22 mouse cellular contexts compared by ENCODE assay signal in the genomic region with DNA sequence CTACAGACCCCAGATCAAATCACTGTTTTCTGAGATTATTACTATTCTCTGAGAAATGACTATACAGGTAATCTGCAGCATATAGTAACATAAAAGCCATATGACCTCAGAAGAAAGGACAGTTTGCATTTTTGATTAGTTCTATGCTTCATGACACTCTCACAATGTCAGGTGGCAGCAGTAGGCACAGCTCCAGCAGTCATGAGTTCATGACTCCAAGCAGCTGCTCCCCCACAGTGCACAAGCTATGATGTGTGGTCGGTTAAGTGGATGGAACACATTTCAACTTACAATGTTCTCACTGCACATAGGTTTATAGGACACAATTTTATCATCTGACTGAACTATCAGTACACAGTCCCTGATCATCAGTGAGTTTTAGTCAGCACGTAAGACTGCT.
"Had no signal": no experiment of that assay in that cellular context is flagged by ENCODE, and none has a peak within 500 bp of the region (broad histone marks: within the 10 kb centered on the region; RNA-seq: fewer than 3 reads in every experiment).

No protein-coding gene starts in this region.

- H3K36me3 ChIP-seq: intestine, embryonic 15.5 days; limb, embryonic 15.5 days had no signal

- DNase-seq: gastrocnemius, postnatal 14 days; gastrocnemius, postnatal 36 days; heart, adult 11 months; heart, adult 2 months; heart, postnatal 10 days; heart, postnatal 4 days; kidney, adult 18-20 months; kidney, adult 8-10 months; kidney, postnatal 10 days; kidney, postnatal 25 days; kidney, postnatal 4 days; left cerebral cortex, postnatal 4 days had no signal

- H3K4me2 ChIP-seq: heart, embryonic 11.5 days; hindbrain, embryonic 12.5 days; hindbrain, embryonic 14.5 days; intestine, embryonic 15.5 days; limb, embryonic 13.5 days; limb, embryonic 15.5 days; liver, embryonic 12.5 days had no signal

- H3K27me3 ChIP-seq: hindbrain, embryonic 12.5 days; intestine, embryonic 15.5 days; limb, embryonic 13.5 days; limb, embryonic 15.5 days; liver, embryonic 12.5 days had no signal

- H3K27ac ChIP-seq: heart, adult 2 months; hindbrain, embryonic 10.5 days; hindbrain, embryonic 12.5 days; hindbrain, embryonic 14.5 days; intestine, embryonic 15.5 days; layer of hippocampus, adult 2 months; limb, embryonic 13.5 days; limb, embryonic 15.5 days; liver, embryonic 12.5 days; liver, embryonic 14.5 days had no signal

- H3K4me3 ChIP-seq: heart, adult 2 months; hindbrain, embryonic 10.5 days; hindbrain, embryonic 12.5 days; intestine, embryonic 15.5 days; layer of hippocampus, adult 2 months; limb, embryonic 13.5 days; limb, embryonic 15.5 days; liver, embryonic 12.5 days had no signal
